Mouse (Mus musculus): ENCODE results near the gene Nup85. TPM values are rescaled to one million over a fixed set of nuclear protein-coding genes. Genes with fewer than 3 reads are reported as not detected.

The Nup85 gene
- polyA plus RNA-seq, 1 experiment from 2014 or later = 99.8 TPM

- Histone ChIP-seq H3K36me3 (peaks cover 50% of the 10 kb centered on the region), H3K4me3 (no peak overlapping the region), H3K27me3 (no peaks in the 10 kb centered on the region), H3K4me2 (no peak overlapping the region), H3K9me3 (no peaks in the 10 kb centered on the region), H3K4me1 (replicated peaks) (peaks cover 32% of the 10 kb centered on the region), H3K9ac (no peak overlapping the region), H3K27ac (replicated peaks) (no peak overlapping the region)
- 94% methylated on average over 18 of the region's 18 CpGs for WGBS
- no peak for ATAC-seq (ENCODE audit: low read depth)
Measured at GRCm38 (mm10) chr11:115606733-115607132, 42.5 kb downstream of the Nup85 start.

DNA sequence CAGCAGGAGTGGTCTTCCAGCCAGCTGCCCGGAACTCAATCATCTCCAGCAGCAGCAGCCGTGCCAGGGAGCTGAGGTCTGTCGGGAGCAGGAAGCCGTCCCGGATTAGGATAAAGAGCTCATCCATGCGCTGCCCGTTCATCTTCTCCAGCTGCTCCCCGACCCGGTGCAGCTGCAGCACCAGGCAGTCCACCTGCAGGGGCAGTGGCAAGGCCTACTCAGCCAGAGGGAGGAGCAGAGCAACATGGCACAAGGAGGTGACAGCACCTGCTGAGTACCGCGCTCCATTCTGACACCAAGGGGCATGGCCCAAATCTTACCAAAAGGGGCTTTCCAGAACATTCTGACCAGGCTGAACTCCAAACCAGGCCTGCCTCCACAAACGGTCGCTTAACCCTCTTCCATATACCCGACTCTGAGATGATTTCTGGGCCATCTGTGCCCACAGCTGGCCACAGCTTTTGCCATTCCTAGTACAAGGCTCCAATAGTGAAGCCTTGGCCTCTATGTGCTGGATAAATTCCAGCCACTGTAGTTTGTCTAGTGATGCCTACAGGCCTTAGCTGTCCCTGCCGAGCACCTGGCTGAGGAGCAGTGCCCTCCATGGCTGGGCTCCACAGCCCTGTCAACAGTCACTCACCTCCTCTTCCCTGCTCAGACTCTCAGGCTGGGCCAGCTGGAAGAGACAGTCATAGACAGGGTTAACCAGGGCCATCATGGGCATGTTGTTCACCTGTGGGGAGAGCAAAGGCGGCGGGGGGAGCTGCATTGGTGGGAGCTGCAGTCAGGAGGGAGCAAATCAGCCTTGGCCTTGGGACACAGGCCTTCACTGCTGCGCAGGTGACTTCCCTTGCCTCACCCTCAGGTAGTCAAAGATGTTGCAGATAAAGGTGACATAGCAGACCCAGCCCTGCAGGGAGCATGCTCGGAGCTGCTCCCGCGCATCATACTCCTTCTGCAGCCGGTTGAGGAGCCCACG lies 44.5 kb downstream of the Nup85 start:
- 82% methylated on average over 23 of the region's 23 CpGs for WGBS
- ATAC-seq (ENCODE audit: low read depth) = no peak
- peaks cover 35% of the 10 kb centered on the region for H3K4me1 ChIP-seq (replicated peaks)
- H3K27ac ChIP-seq (replicated peaks) = no peak overlapping the region
- no peaks in the 10 kb centered on the region for H3K27me3 ChIP-seq
- H3K4me3 ChIP-seq = no peak overlapping the region
- peaks cover 50% of the 10 kb centered on the region for H3K36me3 ChIP-seq
- H3K9me3 ChIP-seq = no peaks in the 10 kb centered on the region
- H3K9ac ChIP-seq = 0 out of 2 replicates have a peak overlapping the region, but pooled peaks have one; percentile 3
- no peak overlapping the region for H3K4me2 ChIP-seq

DNA sequence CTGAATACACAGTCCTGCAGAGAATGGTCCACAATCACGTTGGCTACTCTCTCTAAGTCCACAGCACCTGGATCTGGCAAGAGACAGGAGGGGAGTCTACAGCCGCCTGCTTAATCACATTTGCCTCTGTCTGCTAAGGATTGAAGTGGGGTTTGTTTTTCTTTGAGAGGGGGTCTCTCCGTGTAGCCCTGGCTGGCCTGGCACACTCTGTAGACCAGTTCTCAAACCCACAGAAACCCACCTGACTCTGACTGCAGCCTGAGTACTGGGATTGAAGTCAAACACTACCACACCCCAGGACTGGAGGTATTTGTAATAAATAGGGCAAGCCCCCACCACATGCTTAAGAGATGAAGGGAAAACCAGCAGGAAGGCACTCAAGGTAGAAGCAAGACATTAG lies 45.3 kb downstream of the Nup85 start:
- no peak overlapping the region for H3K4me2 ChIP-seq
- H3K27me3 ChIP-seq = peaks cover 5% of the 10 kb centered on the region; the same call in 1 of the 2 replicates
- peaks cover 53% of the 10 kb centered on the region for H3K36me3 ChIP-seq
- H3K4me1 ChIP-seq (replicated peaks) = peaks cover 36% of the 10 kb centered on the region
- H3K4me3 ChIP-seq = no peak overlapping the region
- no peak for ATAC-seq (ENCODE audit: low read depth)
- H3K9me3 ChIP-seq = no peaks in the 10 kb centered on the region
- no peak overlapping the region for H3K9ac ChIP-seq
- WGBS = 74% methylated on average over 3 of the region's 3 CpGs
- no peak overlapping the region for H3K27ac ChIP-seq (replicated peaks)

DNA sequence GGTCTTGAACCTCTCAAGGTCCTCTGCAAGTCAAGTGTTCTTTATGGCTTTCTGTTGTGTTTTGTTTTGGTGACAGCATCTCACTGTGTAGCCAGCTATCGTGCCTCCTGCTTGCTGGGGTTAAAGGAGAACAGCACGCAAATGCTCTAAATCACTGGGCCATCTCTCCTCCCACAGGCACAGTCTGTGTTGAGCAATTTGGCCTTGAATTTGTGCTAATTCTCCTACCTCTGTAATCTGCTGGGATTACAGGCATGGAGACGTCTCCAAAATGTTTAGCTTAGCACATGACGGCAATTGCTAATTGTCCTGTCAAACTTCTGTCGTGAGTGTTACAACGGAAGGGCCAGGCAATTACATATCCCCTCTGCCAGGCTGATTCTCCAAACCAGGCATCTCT lies 46.9 kb downstream of the Nup85 start:
- H3K27ac ChIP-seq (replicated peaks) = no peak overlapping the region
- H3K4me3 ChIP-seq = no peak overlapping the region
- H3K36me3 ChIP-seq = peaks cover 57% of the 10 kb centered on the region
- 68% methylated on average over 6 of the region's 6 CpGs for WGBS
- H3K9ac ChIP-seq = no peak overlapping the region
- no peak for ATAC-seq (ENCODE audit: low read depth)
- H3K27me3 ChIP-seq = peaks cover 5% of the 10 kb centered on the region; the same call in 1 of the 2 replicates
- H3K9me3 ChIP-seq = no peaks in the 10 kb centered on the region
- no peak overlapping the region for H3K4me2 ChIP-seq
- H3K4me1 ChIP-seq (replicated peaks) = peaks cover 21% of the 10 kb centered on the region

- 2% methylated on average over 13 of the region's 13 CpGs for WGBS
Measured at GRCm38 (mm10) chr11:115612059-115612409, 47.8 kb downstream of the Nup85 start.

DNA sequence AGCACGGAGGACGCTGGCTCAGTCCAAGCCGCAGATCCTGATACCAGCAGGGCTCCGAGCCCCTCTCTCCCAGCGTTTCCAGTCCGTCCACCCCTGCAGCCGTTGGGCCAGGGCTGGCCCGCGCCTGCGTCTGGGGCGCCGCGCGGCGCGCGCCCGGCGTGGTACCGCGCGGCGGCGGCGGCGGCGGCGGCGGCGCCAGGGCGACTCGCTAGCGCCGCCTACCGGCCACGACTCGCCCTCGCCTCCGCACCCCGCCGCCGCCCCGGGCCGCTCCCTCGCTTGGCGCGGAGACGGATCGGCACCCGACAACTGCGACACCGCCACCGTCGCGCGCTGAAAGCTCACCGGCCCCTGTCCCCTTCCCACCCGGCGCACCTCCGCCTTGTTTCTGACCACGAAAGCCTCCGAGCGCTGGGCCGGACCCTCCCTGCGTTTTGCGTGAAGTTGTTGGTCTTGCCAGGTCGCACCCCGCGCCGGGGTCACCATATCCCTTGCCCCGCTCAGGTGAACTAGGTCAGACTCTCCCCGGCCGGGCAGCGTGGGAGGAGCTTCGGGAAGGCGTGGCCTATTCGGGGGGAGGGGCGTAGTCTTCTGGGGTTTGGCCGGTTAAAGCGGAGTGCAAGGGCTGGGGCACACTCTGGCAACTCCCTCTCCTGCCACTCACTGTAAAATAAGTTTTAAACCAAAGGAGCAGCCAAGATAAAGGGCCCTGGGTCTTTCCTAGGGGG lies 48.3 kb downstream of the Nup85 start, which contains the start of gene Mif4gd:
TSS of gene Mif4gd (minus strand) at position 560 of the 728 bp plus-strand sequence.
- ATAC-seq (ENCODE audit: low read depth) = peak; percentile 86
- H3K9me3 ChIP-seq = no peaks in the 10 kb centered on the region
- H3K4me1 ChIP-seq (replicated peaks) = peaks cover 21% of the 10 kb centered on the region
- WGBS = under 1% methylated on average over 71 of the region's 80 CpGs
- H3K36me3 ChIP-seq = peaks cover 53% of the 10 kb centered on the region
- peak within 1 kb of the TSS; percentile 77 for H3K27ac ChIP-seq (replicated peaks)
- H3K4me2 ChIP-seq = peak within 1 kb of the TSS; percentile 91
- peak within 1 kb of the TSS; percentile 64 for H3K4me3 ChIP-seq
- peak within 1 kb of the TSS; percentile 79 for H3K9ac ChIP-seq
- H3K27me3 ChIP-seq = peaks cover 5% of the 10 kb centered on the region; the same call in 1 of the 2 replicates

More at GRCm38 (mm10) chr11:115612059-115612409, 47.8 kb downstream of the Nup85 start:
- H3K4me2 ChIP-seq = peak overlapping the region; percentile 91
- peak; percentile 29 for ATAC-seq (ENCODE audit: low read depth)
- peaks cover 53% of the 10 kb centered on the region for H3K36me3 ChIP-seq
- no peaks in the 10 kb centered on the region for H3K9me3 ChIP-seq
- peak overlapping the region; percentile 77 for H3K27ac ChIP-seq (replicated peaks)
- H3K27me3 ChIP-seq = peaks cover 5% of the 10 kb centered on the region; the same call in 1 of the 2 replicates
- peak overlapping the region; percentile 64 for H3K4me3 ChIP-seq
- H3K4me1 ChIP-seq (replicated peaks) = peaks cover 21% of the 10 kb centered on the region
- peak overlapping the region; percentile 79 for H3K9ac ChIP-seq

DNA sequence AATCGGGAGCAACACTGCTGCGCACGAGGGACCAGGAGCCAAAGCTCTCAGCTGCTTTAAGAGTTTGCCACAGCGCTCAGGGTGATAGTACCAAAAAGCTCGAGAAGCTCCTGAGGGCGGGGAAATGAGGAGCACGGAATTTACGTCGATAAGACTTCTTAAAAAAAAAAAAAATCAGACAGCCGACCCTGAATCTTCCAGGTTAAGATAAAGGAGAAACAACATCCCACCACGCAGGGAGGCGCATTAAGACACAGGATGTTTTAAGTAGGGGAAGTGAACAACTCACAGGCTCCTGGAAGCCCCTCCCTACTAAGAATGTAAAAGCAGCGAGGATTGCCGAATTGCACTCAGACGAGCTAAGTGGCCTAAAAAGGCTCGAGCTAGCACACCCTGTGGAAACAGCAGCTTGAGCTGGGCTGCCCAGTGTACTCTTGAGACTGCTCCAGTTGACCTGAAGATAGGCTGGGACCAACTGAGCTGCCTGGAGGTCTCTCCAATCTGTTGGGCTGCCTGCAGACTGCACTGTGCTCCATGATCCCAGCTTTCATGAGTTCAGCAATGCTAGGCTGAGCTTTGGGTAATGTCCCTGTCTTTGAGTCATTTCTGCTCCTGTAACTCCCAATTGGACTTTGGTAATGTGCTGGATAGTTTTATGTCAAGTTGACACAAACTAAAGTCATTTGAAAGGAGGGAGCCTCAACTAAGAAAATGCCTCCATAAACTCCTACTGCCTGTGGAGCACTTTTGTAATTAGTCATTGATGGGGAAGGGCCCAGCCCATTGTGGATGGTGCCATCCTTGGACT lies 49.1 kb downstream of the Nup85 start:
- H3K36me3 ChIP-seq = peaks cover 51% of the 10 kb centered on the region
- H3K27ac ChIP-seq (replicated peaks) = peak overlapping the region; percentile 77; the same call in 1 of the 2 replicates
- ATAC-seq (ENCODE audit: low read depth) = no peak
- H3K4me1 ChIP-seq (replicated peaks) = peaks cover 21% of the 10 kb centered on the region
- H3K27me3 ChIP-seq = peaks cover 5% of the 10 kb centered on the region; the same call in 1 of the 2 replicates
- H3K4me2 ChIP-seq = peak overlapping the region; percentile 91
- H3K9me3 ChIP-seq = no peaks in the 10 kb centered on the region
- H3K4me3 ChIP-seq = peak overlapping the region; percentile 64
- WGBS = under 1% methylated on average over 16 of the region's 16 CpGs
- peak overlapping the region; percentile 79 for H3K9ac ChIP-seq

DNA sequence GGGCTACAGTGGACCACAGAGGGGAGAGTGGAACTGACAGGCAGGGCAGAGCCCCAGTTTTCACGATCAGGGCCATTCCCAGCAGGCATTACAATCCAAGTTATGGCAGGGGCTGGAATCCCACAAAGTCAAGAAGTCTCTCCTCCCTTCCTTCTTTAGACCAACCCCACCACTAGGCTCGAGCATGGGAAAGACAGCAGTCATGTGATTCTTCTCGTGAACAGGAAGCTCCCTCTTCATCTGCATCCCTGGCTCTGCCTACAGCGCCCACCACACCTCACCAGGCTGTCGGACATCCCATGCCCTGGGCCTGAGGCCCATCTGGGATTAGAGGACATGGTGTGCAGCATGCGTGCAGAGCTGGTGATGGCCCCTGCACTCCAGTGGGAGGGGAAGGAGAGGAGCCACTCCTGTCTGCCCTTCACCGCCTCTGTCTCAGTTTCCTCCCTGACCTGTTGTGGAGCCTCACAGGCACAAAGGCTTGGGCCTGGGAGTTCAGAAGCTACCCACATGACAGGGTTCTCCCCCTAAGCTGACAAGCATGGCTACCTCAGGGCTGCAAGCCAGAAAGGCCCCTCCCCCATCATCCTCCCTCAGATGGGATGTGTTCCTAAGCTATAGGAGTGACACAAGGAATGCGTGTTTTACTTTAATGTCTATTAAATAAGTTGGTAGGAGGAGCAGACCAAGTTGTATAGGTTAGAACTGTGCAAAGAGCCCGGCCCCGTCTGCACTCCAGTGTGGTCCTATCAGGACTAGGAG lies 50.3 kb downstream of the Nup85 start:
- Histone ChIP-seq H3K27ac (replicated peaks) (no peak overlapping the region), H3K4me1 (replicated peaks) (peaks cover 21% of the 10 kb centered on the region), H3K4me2 (no peak overlapping the region), H3K36me3 (peaks cover 50% of the 10 kb centered on the region), H3K9me3 (no peaks in the 10 kb centered on the region), H3K4me3 (no peak overlapping the region), H3K27me3 (peaks cover 5% of the 10 kb centered on the region; the same call in 1 of the 2 replicates), H3K9ac (no peak overlapping the region)
- WGBS = 92% methylated on average over 10 of the region's 10 CpGs
- no peak for ATAC-seq (ENCODE audit: low read depth)

DNA sequence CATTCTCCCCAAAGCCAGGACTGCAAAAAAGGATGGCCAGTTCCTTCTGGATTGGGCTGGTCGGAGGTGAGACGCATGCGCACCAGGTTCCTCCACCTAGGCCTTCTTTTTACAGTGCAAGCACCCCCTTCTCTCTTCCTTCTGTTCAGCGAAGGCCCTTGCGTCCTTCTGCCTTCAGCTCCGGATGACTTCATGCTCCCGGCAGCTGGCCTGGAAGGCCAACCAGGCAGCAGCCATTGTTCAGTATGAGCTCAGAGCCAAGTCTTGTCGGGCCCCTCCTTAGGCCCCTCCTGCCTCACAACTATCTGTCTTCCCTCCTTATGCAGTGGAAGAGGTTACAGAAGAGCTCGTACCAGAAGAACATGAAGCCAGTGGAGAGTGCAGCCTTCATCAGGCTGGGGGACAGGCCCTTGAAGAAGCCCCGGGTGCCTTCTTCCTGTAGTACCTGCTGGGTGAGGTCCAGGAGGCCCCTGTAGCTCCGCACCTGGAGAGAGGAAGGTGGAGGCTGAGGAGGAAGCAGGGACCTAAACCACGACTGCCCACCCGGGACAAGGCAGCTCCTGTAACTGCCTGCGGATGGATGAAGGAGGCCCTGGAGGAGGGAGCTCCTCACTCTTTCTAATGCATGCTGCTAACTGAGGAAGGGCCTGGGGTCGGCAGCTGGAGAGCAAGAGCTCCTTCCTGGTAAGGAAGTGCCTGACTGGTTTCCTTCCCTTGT lies 51.0 kb downstream of the Nup85 start:
- no peak for ATAC-seq (ENCODE audit: low read depth)
- H3K4me2 ChIP-seq = no peak overlapping the region
- peaks cover 51% of the 10 kb centered on the region for H3K36me3 ChIP-seq
- WGBS = 86% methylated on average over 15 of the region's 15 CpGs
- H3K9me3 ChIP-seq = no peaks in the 10 kb centered on the region
- H3K4me1 ChIP-seq (replicated peaks) = peaks cover 21% of the 10 kb centered on the region
- H3K27ac ChIP-seq (replicated peaks) = no peak overlapping the region
- H3K4me3 ChIP-seq = no peak overlapping the region
- H3K9ac ChIP-seq = no peak overlapping the region
- H3K27me3 ChIP-seq = peaks cover 5% of the 10 kb centered on the region; the same call in 1 of the 2 replicates

DNA sequence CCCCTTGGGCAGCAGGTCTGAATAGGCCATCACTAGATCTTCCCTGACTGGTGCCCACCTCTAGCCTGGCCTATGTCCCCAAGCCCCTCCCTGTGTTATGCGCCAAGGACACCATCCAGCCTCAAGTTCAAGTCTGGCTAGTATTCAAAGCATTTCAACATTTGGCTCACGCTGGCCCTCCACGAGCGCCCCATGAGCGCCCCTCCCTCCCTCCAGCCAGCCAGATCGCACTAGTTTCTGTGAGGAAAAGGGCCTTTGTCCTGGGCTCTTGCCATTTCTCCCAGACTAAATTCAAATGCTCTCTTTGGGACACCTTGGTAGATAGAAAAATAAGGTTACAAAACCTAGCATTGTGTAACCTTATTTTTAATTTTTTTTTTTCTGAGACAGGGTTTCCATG lies 51.6 kb downstream of the Nup85 start:
- Histone ChIP-seq H3K9me3 (no peaks in the 10 kb centered on the region), H3K9ac (no peak overlapping the region), H3K36me3 (peaks cover 58% of the 10 kb centered on the region), H3K27me3 (peaks cover 5% of the 10 kb centered on the region; the same call in 1 of the 2 replicates), H3K4me3 (no peak overlapping the region), H3K4me1 (replicated peaks) (peaks cover 21% of the 10 kb centered on the region), H3K27ac (replicated peaks) (no peak overlapping the region), H3K4me2 (no peak overlapping the region)
- WGBS = 92% methylated on average over 6 of the region's 6 CpGs
- no peak for ATAC-seq (ENCODE audit: low read depth)
